Mouse (Mus musculus) testis, adult 2 months (tissue): ENCODE measurements at regions not wholly inside any gene's neighbourhood (a gene's known extent, or its start where the extent isn't known, plus 50 kb on each side); places are given as distances from the start of the nearest gene placed in this dataset.

Experiments used
- H3K27ac ChIP-seq: fragments of 200-500 bp; 2 replicates; pipeline ENCODE4 v1.5.1; 2012; ENCODE audit warnings: low read depth, low read length; ENCODE audit not compliant: control insufficient read depth, insufficient read depth
- H3K27me3 ChIP-seq: fragments of 200-500 bp; 2 replicates; pipeline ENCODE4 v1.6.1; 2012; ENCODE audit warnings: mild to moderate bottlenecking, low read length, moderate library complexity; ENCODE audit not compliant: control insufficient read depth, insufficient read depth
- H3K36me3 ChIP-seq: fragments of 200-500 bp; 2 replicates; pipeline ENCODE4 v1.6.1; 2012; ENCODE audit warnings: mild to moderate bottlenecking, low read length; ENCODE audit not compliant: control insufficient read depth, insufficient read depth
- H3K4me1 ChIP-seq: fragments of 200-500 bp; 2 replicates; pipeline ENCODE4 v1.6.1; 2012; ENCODE audit warnings: low read length; ENCODE audit not compliant: control insufficient read depth, insufficient read depth
- H3K4me3 ChIP-seq: fragments of 200-500 bp; 2 replicates; pipeline ENCODE4 v1.5.1; 2012; ENCODE audit warnings: low read depth, mild to moderate bottlenecking, low read length, moderate library complexity, mixed read lengths; ENCODE audit not compliant: control insufficient read depth
- CTCF ChIP-seq: fragments of 200-500 bp; IDR thresholded peaks from 2 replicates; pipeline ENCODE4 v1.5.1; 2012; ENCODE audit warnings: low read depth, mild to moderate bottlenecking, inconsistent platforms, low read length, moderate library complexity; ENCODE audit not compliant: control insufficient read depth, insufficient read depth, insufficient replicate concordance
- POLR2A ChIP-seq: fragments of 200-500 bp; IDR thresholded peaks from 2 replicates; pipeline ENCODE4 v1.6.1; 2012; ENCODE audit warnings: low read depth, mild to moderate bottlenecking, inconsistent platforms, low read length, moderate library complexity; ENCODE audit not compliant: control insufficient read depth

GRCm38 (mm10) chr13:107094976-107095716 is 73.2 kb upstream of the Kif2a start:
- Histone ChIP-seq H3K27me3 (no peaks in the 10 kb centered on the region), H3K36me3 (no peaks in the 10 kb centered on the region), H3K4me1 (no peaks in the 10 kb centered on the region), H3K4me3 (no peak overlapping the region), H3K27ac (no peak overlapping the region)
- TF ChIP-seq POLR2A (no peak), CTCF (no peak)

GRCm38 (mm10) chr13:107094487-107094886 is 72.6 kb upstream of the Kif2a start:
- no peaks in the 10 kb centered on the region for H3K27me3 ChIP-seq
- TF ChIP-seq CTCF (no peak), POLR2A (no peak)
- no peak overlapping the region for H3K4me3 ChIP-seq
- H3K27ac ChIP-seq = no peak overlapping the region
- no peaks in the 10 kb centered on the region for H3K4me1 ChIP-seq
- no peaks in the 10 kb centered on the region for H3K36me3 ChIP-seq

- H3K36me3 ChIP-seq = no peaks in the 10 kb centered on the region
- H3K4me1 ChIP-seq = no peaks in the 10 kb centered on the region
- H3K27ac ChIP-seq = no peak overlapping the region
- H3K27me3 ChIP-seq = no peaks in the 10 kb centered on the region
- TF ChIP-seq CTCF (no peak), POLR2A (no peak)
- no peak overlapping the region for H3K4me3 ChIP-seq
These were observed 71.8 kb upstream of the Kif2a start for GRCm38 (mm10) chr13:107093683-107094082.

- Histone ChIP-seq H3K27me3 (no peaks in the 10 kb centered on the region), H3K4me1 (no peaks in the 10 kb centered on the region), H3K27ac (no peak overlapping the region), H3K4me3 (no peak overlapping the region), H3K36me3 (no peaks in the 10 kb centered on the region)
- no peak for TF ChIP-seq CTCF
- TF ChIP-seq POLR2A = no peak
These were observed 66.3 kb upstream of the Kif2a start for GRCm38 (mm10) chr13:107088198-107088597.

GRCm38 (mm10) chr13:107087355-107087754 is 65.4 kb upstream of the Kif2a start:
- Histone ChIP-seq H3K27me3 (no peaks in the 10 kb centered on the region), H3K4me1 (no peaks in the 10 kb centered on the region), H3K4me3 (no peak overlapping the region), H3K36me3 (no peaks in the 10 kb centered on the region), H3K27ac (no peak overlapping the region)
- no peak for TF ChIP-seq POLR2A
- TF ChIP-seq CTCF = no peak

GRCm38 (mm10) chr13:107078085-107078484 is 56.2 kb upstream of the Kif2a start:
- TF ChIP-seq POLR2A (no peak), CTCF (no peak)
- Histone ChIP-seq H3K4me1 (peaks cover 3% of the 10 kb centered on the region; the same call in 1 of the 2 replicates), H3K27ac (no peak overlapping the region), H3K36me3 (no peaks in the 10 kb centered on the region), H3K4me3 (no peak overlapping the region), H3K27me3 (no peaks in the 10 kb centered on the region)

GRCm38 (mm10) chr13:107074917-107075316 is 53.0 kb upstream of the Kif2a start:
- H3K4me1 ChIP-seq = peaks cover 4% of the 10 kb centered on the region
- H3K36me3 ChIP-seq = no peaks in the 10 kb centered on the region
- H3K27me3 ChIP-seq = no peaks in the 10 kb centered on the region
- H3K27ac ChIP-seq = no peak overlapping the region
- no peak for TF ChIP-seq POLR2A
- no peak for TF ChIP-seq CTCF
- H3K4me3 ChIP-seq = no peak overlapping the region
